Mouse (Mus musculus) bone marrow, adult 2 months (tissue): Measurements from ENCODE around the gene Bsg. TPM values are rescaled to one million over a fixed set of nuclear protein-coding genes. Genes with fewer than 3 reads are reported as not detected.

Experiments
- H3K27ac ChIP-seq: fragments of 200-500 bp; 2 replicates; pipeline ENCODE4 v1.5.1; 2012; ENCODE audit warnings: low read depth, mild to moderate bottlenecking, control low read depth, inconsistent platforms, low read length; ENCODE audit not compliant: control insufficient read depth, poor library complexity, insufficient read depth
- H3K4me1 ChIP-seq: fragments of 200-500 bp; 2 replicates; pipeline ENCODE4 v1.6.1; 2011; ENCODE audit warnings: low read length; ENCODE audit not compliant: control insufficient read depth, insufficient read depth
- H3K4me3 ChIP-seq: fragments of 200-500 bp; replicated peaks from 2 replicates; pipeline ENCODE3; 2011; ENCODE audit warnings: mild to moderate bottlenecking, low read depth, low read length, control low read depth; ENCODE audit not compliant: control insufficient read depth
- CTCF ChIP-seq: fragments of 200-500 bp; IDR thresholded peaks from 2 replicates; pipeline ENCODE4 v1.5.1; 2011; ENCODE audit warnings: low read length, control low read depth; ENCODE audit not compliant: control insufficient read depth, insufficient read depth
- POLR2A ChIP-seq: fragments of 200-500 bp; IDR thresholded peaks from 2 replicates; pipeline ENCODE4 v1.6.1; 2011; ENCODE audit warnings: low read depth, mild to moderate bottlenecking, control low read depth, low read length, borderline replicate concordance; ENCODE audit not compliant: control insufficient read depth
- WGBS: fragments of 180-500 bp; shearing (Covaris S2); methylation state at CpG from one replicate; pipeline ENCODE4 v1.1.7; 2018; 5-methylcytosine and 5-hydroxymethylcytosine counted together
- polyA plus RNA-seq: library from polyadenylated mRNA; stranded (reverse); fragments of >200 nt; gene quantifications from 2 replicates; pipeline ENCODE4 v1.2.4, GENCODE M21; 2011; ENCODE audit warnings: low replicate concordance; ENCODE audit not compliant: missing spikeins, insufficient read depth, insufficient read length

The Bsg gene
- 465 and 588 TPM in 2 replicates for polyA plus RNA-seq

- H3K4me1 ChIP-seq, result peaks cover 2% of the 10 kb centered on the region; the same call in 1 of the 2 replicates
- H3K4me3 ChIP-seq, result peak within 1 kb of the TSS; percentile 91
- TF ChIP-seq CTCF (peak; percentile 32), POLR2A (peak; percentile 99)
- H3K27ac ChIP-seq, result peak within 1 kb of the TSS; percentile 69
- WGBS, result 1% methylated on average over 65 of the region's 65 CpGs
These were observed at the start of gene Bsg for GRCm38 (mm10) chr10:79704065-79704969. Gene Bsg (plus strand): TSS chr10:79704491.

GRCm38 (mm10) chr10:79654946-79655395 is 49.3 kb upstream of the Bsg start:
- H3K4me3 ChIP-seq, result no peak overlapping the region
- no peak overlapping the region for H3K27ac ChIP-seq
- H3K4me1 ChIP-seq, result no peaks in the 10 kb centered on the region
- TF ChIP-seq POLR2A (no peak), CTCF (no peak)
- WGBS, result 52% methylated on average over 1 of the region's 1 CpGs

GRCm38 (mm10) chr10:79658829-79659228 is 45.5 kb upstream of the Bsg start:
- Histone ChIP-seq H3K4me3 (no peak overlapping the region), H3K4me1 (no peaks in the 10 kb centered on the region), H3K27ac (no peak overlapping the region)
- TF ChIP-seq POLR2A, result no peak
- TF ChIP-seq CTCF, result peak; percentile 43
- WGBS, result 32% methylated on average over 4 of the region's 4 CpGs

GRCm38 (mm10) chr10:79660298-79660697 is 44.0 kb upstream of the Bsg start:
- no peak overlapping the region for H3K27ac ChIP-seq
- no peak for TF ChIP-seq POLR2A
- 0 out of 2 replicates have a peak, but pooled peaks have one; percentile 8 for TF ChIP-seq CTCF
- 80% methylated on average over 2 of the region's 2 CpGs for WGBS
- H3K4me1 ChIP-seq, result no peaks in the 10 kb centered on the region
- H3K4me3 ChIP-seq, result no peak overlapping the region

- TF ChIP-seq POLR2A (no peak), CTCF (no peak)
- no peak overlapping the region for H3K4me3 ChIP-seq
- 52% methylated on average over 3 of the region's 3 CpGs for WGBS
These were observed 42.4 kb upstream of the Bsg start for GRCm38 (mm10) chr10:79661861-79662260.

GRCm38 (mm10) chr10:79664131-79664665 is 40.1 kb upstream of the Bsg start, which contains the start of gene Madcam1:
Gene Madcam1 (plus strand): TSS chr10:79664559.
- 19% methylated on average over 13 of the region's 13 CpGs for WGBS
- TF ChIP-seq CTCF (peak; percentile 90), POLR2A (no peak)
- Histone ChIP-seq H3K27ac (no peak within 1 kb of the TSS), H3K4me1 (no peaks in the 10 kb centered on the region), H3K4me3 (no peak within 1 kb of the TSS)

More at GRCm38 (mm10) chr10:79661861-79662260, 42.4 kb upstream of the Bsg start:
- Histone ChIP-seq H3K27ac (no peak overlapping the region), H3K4me1 (no peaks in the 10 kb centered on the region)

- no peak overlapping the region for H3K27ac ChIP-seq
- 79% methylated on average over 8 of the region's 8 CpGs for WGBS
- no peak overlapping the region for H3K4me3 ChIP-seq
- H3K4me1 ChIP-seq, result peaks cover under 1% of the 10 kb centered on the region
- no peak for TF ChIP-seq CTCF
These were observed 39.2 kb upstream of the Bsg start for GRCm38 (mm10) chr10:79665051-79665450.

- no peak overlapping the region for H3K4me3 ChIP-seq
- no peak overlapping the region for H3K27ac ChIP-seq
- no peak for TF ChIP-seq CTCF
- TF ChIP-seq POLR2A, result no peak
- peaks cover 5% of the 10 kb centered on the region for H3K4me1 ChIP-seq
- 75% methylated on average over 9 of the region's 9 CpGs for WGBS
These were observed 37.8 kb upstream of the Bsg start for GRCm38 (mm10) chr10:79666493-79666892.
